ENCODE assay signal across 17 mouse cellular contexts in the genomic region with DNA sequence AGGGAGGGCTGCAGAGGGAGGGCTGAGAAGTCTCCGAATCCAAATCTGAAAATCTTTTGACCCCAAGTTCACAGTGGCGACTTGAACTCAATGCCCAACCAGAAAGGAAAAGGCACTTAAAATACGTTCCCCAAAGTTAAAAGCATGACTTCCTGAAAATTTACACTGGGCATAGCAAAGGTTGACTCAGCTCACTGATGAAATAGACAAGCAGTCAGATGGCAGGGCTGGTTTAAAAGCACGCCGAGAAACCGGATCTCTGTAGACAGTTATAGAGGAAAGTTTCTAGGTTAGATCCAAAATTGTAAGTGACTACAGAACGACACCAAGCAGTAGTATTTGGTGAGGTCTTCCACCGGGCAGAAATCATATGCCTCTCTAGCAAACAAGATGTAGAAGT. TPM values are rescaled to one million over a fixed set of nuclear protein-coding genes. Genes with fewer than 3 reads are reported as not detected.
DNase-seq lines count a peak whose midpoint lies in the region; ATAC-seq lines count a peak whose summit lies in the region.
"Had no signal": no experiment of that assay in that cellular context is flagged by ENCODE, and none has a peak within 500 bp of the region (broad histone marks: within the 10 kb centered on the region; RNA-seq: fewer than 3 reads in every experiment).

No protein-coding gene starts in this region.

- no peak overlapping the region for H3K4me2 ChIP-seq in heart, embryonic 13.5 days
- H3K4me2 ChIP-seq in intestine, embryonic 16.5 days (ENCODE audit: low read depth, low read length), result no peak overlapping the region

- no peaks in the 10 kb centered on the region for H3K9me3 ChIP-seq in heart, embryonic 13.5 days
- no peaks in the 10 kb centered on the region for H3K9me3 ChIP-seq in limb, embryonic 10.5 days (replicated peaks)
- H3K9me3 ChIP-seq in intestine, embryonic 16.5 days (ENCODE audit: control insufficient read depth, low read length), result no peaks in the 10 kb centered on the region

- no peak for DNase-seq in heart, adult 11 months
- peak; percentile 78 for DNase-seq in 3T3-L1 (ENCODE audit: low read depth, low spot score)
- no peak for DNase-seq in limb, embryonic 10.5 days (ENCODE audit: low spot score)
- DNase-seq in testis, postnatal 10 days (ENCODE audit: low spot score), result no peak
- DNase-seq in right cerebral cortex, postnatal 36 days (ENCODE audit: low spot score in 2 of 2), result no peak
- DNase-seq: spleen, adult 18-20 months; thymus, adult 18-20 months had no signal

- 39% methylated on average over 8 of the region's 8 CpGs for WGBS in heart, embryonic 13.5 days
- WGBS in limb, embryonic 10.5 days, result 61% methylated on average over 8 of the region's 8 CpGs
- WGBS in intestine, embryonic 16.5 days, result 29% methylated on average over 8 of the region's 8 CpGs

- H3K9ac ChIP-seq in heart, embryonic 13.5 days, result no peak overlapping the region
- no peak overlapping the region for H3K9ac ChIP-seq in intestine, embryonic 16.5 days (ENCODE audit: low read depth, low read length)

- H3K4me3 ChIP-seq in heart, embryonic 13.5 days, result no peak overlapping the region
- H3K4me3 ChIP-seq in limb, embryonic 10.5 days, result no peak overlapping the region
- H3K4me3 ChIP-seq in intestine, embryonic 16.5 days (ENCODE audit: low read length), result no peak overlapping the region
- H3K4me3 ChIP-seq: erythroblast, embryonic 14.5 days had no signal

- no peak for ATAC-seq in heart, embryonic 13.5 days (ENCODE audit: extremely low read depth, insufficient number of reproducible peaks, low FRiP score, low TSS enrichment)
- ATAC-seq in common myeloid progenitor, adult 5-6 weeks (replicated peaks; ENCODE audit: low read depth, poor library complexity, severe bottlenecking), result 0 out of 2 replicates have a peak, but pooled peaks have one; percentile 25
- ATAC-seq in intestine, embryonic 16.5 days, result no peak
- ATAC-seq: hindbrain, embryonic 16.5 days had no signal

- peak overlapping the region; percentile 68; the same call in 1 of the 2 replicates for H3K27ac ChIP-seq in heart, embryonic 13.5 days (replicated peaks)
- peak overlapping the region; percentile 56; the same call in 1 of the 2 replicates for H3K27ac ChIP-seq in limb, embryonic 10.5 days
- no peak overlapping the region for H3K27ac ChIP-seq in intestine, embryonic 16.5 days (ENCODE audit: low read length)

- no peaks in the 10 kb centered on the region for H3K27me3 ChIP-seq in heart, embryonic 13.5 days (replicated peaks)
- H3K27me3 ChIP-seq in limb, embryonic 10.5 days (ENCODE audit: low read depth, poor library complexity, severe bottlenecking), result no peaks in the 10 kb centered on the region
- no peaks in the 10 kb centered on the region for H3K27me3 ChIP-seq in intestine, embryonic 16.5 days (replicated peaks; ENCODE audit: control insufficient read depth, insufficient read depth, low read length)

- H3K4me1 ChIP-seq in heart, embryonic 13.5 days, result peaks cover 27% of the 10 kb centered on the region
- H3K4me1 ChIP-seq in limb, embryonic 10.5 days, result peaks cover 28% of the 10 kb centered on the region
- peaks cover 33% of the 10 kb centered on the region for H3K4me1 ChIP-seq in intestine, embryonic 16.5 days (ENCODE audit: control insufficient read depth, insufficient read depth, low read length)

- no peaks in the 10 kb centered on the region for H3K36me3 ChIP-seq in heart, embryonic 13.5 days
- H3K36me3 ChIP-seq in limb, embryonic 10.5 days, result no peaks in the 10 kb centered on the region
- no peaks in the 10 kb centered on the region for H3K36me3 ChIP-seq in intestine, embryonic 16.5 days (ENCODE audit: control insufficient read depth, insufficient read depth, low read length)

RNA-seq across cellular contexts. Expression of a gene that starts 12.0 kb away (rescaled TPM):
- polyA plus RNA-seq in heart, embryonic 13.5 days (2015; fragmentation: Nextera tagmentation; extraction: Ambion mirVana), result not detected in 2 replicates
- not detected in 2 replicates for total RNA-seq in common myeloid progenitor, adult 5-6 weeks (2017)
- not detected in 2 replicates for polyA plus RNA-seq in limb, embryonic 10.5 days (2016; fragmentation: Nextera tagmentation; extraction: Ambion mirVana)
- 12.7 and 13.0 TPM in 2 replicates for polyA plus RNA-seq in intestine, embryonic 16.5 days (2015; fragmentation: Nextera tagmentation; extraction: Ambion mirVana)
- total RNA-seq: adrenal gland, adult 8-10 months; gastrocnemius, adult 18-20 months; layer of hippocampus, postnatal 25 days had no signal
- polyA plus RNA-seq: erythroblast, embryonic 14.5 days; heart, embryonic 14.5 days; hindbrain, embryonic 16.5 days; limb, embryonic 11.5 days had no signal

RNA-seq across cellular contexts. Expression of a gene that starts 37.5 kb away (rescaled TPM):
- 150 and 170 TPM in 2 replicates for polyA plus RNA-seq in heart, embryonic 13.5 days (2015; fragmentation: Nextera tagmentation; extraction: Ambion mirVana)
- total RNA-seq in common myeloid progenitor, adult 5-6 weeks (2017), result 119 and 156 TPM in 2 replicates
- 196 and 200 TPM in 2 replicates for polyA plus RNA-seq in limb, embryonic 10.5 days (2016; fragmentation: Nextera tagmentation; extraction: Ambion mirVana)
- polyA plus RNA-seq in intestine, embryonic 16.5 days (2015; fragmentation: Nextera tagmentation; extraction: Ambion mirVana), result 139 and 151 TPM in 2 replicates

Comparison
In these comparisons a context has a peak if more than half of its experiments do, and no peak if none do; other contexts are left out.
1. RNA of a gene that starts 12.0 kb away (polyA plus RNA-seq): 12.7 to 13.0 TPM in intestine, embryonic 16.5 days; not detected in heart, embryonic 13.5 days and not detected in limb, embryonic 10.5 days; every median in the first group is over 10 times any median in the second.